Mouse (Mus musculus): ENCODE measurements around the gene Gm525.
"Not testable (repeated sequence)": the region's sequence is repeated elsewhere in the genome, so short reads cannot be mapped to it uniquely, and the experiment has no call there.

Gene Gm525

GRCm38 (mm10) chr11:89097292-89097691 is 23.7 kb downstream of the Gm525 start:
- not testable (repeated sequence) for DNase-seq (ENCODE audit: low spot score in 2 of 2)

DNA sequence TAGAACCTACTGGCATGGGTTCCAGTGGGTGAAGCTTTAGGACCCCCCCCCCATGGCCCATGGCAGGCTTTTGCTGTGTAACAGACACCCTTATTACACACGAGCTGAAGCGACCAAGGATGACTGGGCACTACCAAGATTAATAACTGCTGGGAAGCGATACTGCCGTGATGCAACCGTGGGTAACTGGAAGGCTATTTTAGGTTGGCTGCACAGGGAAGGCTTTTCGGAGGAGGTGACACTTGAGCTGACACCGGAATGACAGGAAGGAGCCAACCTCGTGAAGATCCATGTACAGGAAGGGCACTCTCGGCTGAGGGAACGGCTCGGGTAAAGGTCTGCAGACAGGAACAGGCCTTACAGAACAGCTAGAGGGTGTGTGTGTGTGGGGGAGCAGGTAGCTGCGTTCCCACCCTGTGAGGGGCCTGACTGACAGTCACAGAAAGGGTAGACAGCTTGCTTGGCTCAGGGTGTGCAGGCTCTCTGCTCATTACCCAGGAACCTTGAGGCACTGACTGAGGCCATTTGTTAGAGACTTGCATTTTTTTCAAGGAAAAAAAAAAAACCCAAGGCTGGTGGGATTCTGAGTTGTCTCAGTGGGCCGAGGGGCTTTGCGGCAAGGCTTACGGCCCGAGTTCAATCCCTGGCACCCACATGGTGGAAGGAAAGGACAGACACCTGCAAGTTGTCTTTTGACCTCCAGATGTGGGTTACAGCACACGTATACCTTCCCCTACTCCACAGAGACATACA is 24.6 kb downstream of the Gm525 start:
- no peak for DNase-seq (ENCODE audit: low spot score in 2 of 2)

DNA sequence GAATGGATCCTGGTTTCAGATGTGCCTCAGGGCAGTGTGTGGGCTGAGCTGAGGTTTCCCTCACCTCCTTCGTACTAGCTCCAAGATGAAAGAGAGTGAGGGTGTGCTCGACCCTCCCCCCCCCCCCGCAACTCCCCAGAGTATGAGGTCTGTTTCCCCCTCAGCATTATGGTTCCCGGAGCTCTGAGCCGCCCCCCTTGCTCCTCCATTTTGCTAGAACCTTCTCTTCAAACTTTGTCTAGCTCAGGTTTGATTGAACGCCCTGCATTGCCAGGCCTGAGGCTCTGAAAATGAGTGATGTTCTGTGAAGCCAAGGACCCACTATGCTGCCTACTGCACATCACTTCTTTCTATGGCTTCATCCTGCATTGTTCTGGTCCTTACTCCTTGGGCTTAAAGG is 25.3 kb downstream of the Gm525 start:
- DNase-seq (ENCODE audit: low spot score in 2 of 2) = no peak

GRCm38 (mm10) chr11:89100403-89100802 is 26.8 kb downstream of the Gm525 start:
- DNase-seq (ENCODE audit: low spot score in 2 of 2) = peak; percentile 68 to 77

DNA sequence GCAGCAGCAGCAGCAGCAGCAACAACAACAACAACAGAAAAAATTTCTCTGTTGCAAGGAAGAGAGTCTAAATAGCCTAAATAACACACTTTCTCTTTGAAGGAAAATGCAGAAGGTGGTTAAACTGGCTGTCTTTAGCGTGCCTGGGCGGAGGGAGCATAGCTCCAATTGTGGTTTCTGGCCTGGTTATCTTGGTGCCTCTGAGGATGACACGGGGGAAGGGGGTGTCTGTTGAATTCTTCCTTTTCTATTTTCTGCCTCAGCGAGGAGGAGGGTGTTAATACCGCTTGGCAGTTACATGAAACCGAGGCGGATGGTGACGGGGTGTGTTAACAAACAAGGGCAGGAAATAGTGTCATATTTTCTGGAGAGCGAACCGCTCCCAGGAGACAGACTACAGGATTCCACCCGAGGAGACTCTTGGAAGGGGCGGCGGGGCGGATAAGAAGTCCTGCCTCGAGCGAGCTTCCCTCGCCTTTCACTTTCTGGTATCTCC is 27.2 kb downstream of the Gm525 start:
- peak; percentile 8 to 16 for DNase-seq (ENCODE audit: low spot score in 2 of 2)

DNA sequence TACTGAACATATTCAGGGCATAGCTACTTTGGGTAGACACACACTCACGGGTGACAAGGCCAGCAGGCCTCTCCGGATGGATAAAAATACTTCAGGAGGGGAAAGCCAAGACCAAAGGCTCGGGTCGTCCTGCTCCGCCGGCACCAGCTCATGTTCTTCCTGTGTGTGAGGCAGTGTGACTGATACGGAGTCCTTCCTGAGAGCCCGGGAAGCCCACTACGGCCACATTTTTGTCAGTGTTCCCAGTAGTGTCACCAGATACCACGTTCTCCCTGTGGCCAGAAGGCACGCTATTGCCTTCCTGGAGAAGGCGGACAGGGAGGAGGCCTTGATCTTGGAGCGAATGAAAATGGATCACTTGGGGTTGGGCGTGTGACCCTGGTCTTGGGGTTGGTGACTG is 29.5 kb downstream of the Gm525 start:
- no peak for DNase-seq (ENCODE audit: low spot score in 2 of 2)

DNA sequence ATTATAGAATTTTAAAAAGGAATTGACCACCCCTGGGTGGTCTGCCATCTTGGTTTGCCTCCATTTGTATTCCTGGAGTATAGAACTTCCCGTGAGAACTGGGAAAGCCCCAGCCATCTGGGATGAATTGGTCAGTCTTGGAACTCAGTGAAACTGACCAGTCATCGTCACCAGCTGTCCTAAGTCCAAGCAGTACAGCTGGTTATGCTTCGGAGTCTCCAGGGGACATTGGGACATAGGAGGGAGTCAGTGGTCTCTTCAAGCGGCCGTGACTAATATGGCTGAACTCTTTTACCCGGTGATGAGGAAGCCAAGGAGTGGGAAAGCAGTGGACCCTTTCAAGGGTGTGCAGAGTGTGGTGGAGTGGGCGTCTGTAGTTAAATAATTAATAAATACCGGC is 31.6 kb downstream of the Gm525 start:
- DNase-seq (ENCODE audit: low spot score in 2 of 2) = no peak

GRCm38 (mm10) chr11:89105823-89106222 is 32.2 kb downstream of the Gm525 start:
- no peak for DNase-seq (ENCODE audit: low spot score in 2 of 2)

- no peak for DNase-seq (ENCODE audit: low spot score in 2 of 2)
These were observed 33.7 kb downstream of the Gm525 start for GRCm38 (mm10) chr11:89107180-89107807.

GRCm38 (mm10) chr11:89124411-89124810 is 50.8 kb downstream of the Gm525 start:
- DNase-seq (ENCODE audit: low spot score in 2 of 2) = no peak

DNA sequence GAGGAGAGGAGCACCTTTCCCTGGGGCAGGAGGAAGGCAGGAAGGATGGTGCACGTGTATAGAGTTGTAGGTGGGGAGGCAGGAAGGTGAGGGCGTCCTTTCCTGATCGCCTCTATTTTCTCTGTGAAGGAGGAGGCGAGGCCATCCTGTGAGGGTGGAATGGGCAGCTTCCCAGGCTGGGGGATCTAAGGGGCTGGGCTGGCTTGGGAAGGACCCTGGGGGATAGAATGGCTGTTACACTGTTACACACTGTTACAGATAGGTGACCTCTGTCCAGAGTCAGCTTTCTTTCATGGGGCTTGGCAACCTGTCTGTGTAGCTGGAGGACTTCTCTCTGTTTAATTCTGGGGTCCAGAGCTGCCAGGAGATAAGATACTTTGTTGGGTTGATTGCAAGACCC is 57.2 kb downstream of the Gm525 start:
- DNase-seq (ENCODE audit: low spot score in 2 of 2) = no peak

DNA sequence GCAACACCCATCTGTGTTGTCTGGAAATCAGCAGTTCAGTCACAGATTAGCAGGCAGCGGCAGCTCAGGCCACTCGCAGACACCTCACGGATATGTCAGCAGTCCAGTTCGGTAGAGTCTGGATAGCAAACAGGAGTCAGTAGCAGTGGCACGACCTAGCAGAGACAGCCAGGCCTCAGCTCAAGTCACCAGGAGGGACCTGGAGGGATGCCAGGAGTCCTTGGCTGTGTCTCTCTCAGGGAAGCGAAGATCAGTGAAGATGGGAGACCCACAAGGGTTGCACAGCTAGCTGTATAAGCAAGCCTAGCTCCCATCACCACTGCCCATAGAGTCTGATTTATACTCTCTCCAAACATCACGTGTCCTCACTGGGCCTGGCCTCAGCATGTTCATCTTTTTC is 58.8 kb downstream of the Gm525 start:
- DNase-seq (ENCODE audit: low spot score in 2 of 2) = no peak

DNA sequence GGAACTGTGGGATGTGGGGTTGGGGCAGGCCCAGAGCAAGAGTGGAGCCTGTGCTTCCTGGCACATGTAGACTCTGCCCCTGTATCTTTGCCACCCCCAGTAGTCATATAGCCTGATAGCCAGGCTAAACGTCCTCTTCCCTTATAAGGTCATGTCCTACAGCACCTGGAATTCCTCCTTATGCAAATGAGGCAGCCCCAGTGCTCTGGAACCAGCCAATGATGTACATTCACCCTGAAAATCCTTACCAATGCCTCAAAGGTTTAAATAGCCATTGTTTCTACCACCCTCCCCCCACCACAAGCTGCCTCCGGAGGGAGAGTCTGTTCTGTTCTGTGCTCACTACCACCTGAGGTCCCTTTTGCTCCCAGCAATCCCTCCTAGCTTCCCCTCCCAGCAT is 60.6 kb downstream of the Gm525 start:
- no peak for DNase-seq (ENCODE audit: low spot score in 2 of 2)

DNA sequence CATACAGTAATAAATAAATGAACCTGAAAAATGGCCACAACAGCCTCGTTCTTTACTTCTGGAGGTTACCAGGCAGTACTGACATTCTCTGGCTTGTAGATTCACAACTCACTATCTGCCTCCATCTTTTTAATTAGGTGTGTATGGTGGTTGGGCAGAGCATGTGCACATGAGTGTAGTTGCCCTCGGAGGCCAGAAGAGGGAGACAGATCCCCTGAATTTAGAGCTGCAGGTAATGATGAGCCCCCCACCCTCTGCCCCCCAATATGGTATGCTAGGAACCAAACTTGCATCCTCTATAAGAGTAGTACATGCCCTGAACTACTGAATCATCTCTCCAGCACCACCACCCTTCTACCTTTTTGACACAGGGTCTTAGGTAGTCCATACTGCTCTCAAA is 64.3 kb downstream of the Gm525 start:
- DNase-seq (ENCODE audit: low spot score in 2 of 2) = no peak
